Mouse (Mus musculus): Measurements from ENCODE around the gene Nutf2-ps1.
A peak's percentile ranks its signal among the peaks of the same experiment; 100 is the strongest.

DNA sequence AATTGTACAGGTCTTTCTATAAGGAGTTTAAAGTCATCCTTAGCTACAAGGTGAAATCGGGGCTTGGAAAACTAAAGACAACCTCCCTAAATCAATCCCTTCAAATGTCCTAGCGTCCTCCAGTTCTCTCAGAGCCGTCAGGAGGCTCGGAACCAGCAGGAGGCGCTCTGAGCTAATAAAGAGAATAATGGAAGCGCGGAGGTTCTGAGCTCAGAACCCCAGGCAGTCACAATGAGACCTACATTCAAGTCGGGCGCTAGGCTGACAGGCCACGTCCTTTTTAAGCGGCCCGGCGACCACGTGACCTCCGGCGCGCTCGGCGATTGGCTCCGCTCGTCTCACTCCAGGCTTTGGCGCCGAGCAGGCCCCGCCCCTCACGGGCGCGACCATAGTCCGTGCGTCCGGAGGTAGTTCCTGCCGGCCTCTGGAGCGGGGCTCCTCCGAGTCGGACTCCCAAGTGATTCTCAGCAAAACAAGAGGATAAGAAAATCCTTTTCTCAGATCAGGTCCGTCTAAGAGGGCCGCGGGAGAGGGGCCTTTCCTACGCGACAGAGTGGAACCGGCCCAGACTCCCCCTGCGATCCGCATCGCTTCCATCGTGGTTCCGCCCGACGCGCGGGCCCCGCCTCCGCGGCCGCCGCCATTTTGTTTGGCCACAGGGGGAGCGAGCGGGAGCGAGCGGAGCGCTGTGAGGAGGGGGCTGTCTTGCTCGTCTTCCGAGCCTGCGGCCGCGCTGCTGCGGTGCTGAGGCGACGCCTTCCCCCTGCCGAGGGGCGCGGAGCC is 11.1 kb upstream of the Nutf2-ps1 start, which contains the start of gene Smc3:
- TF ChIP-seq CTCF (IDR thresholded peaks at IDR 0.05; ENCODE audit: control insufficient read depth, insufficient read depth, insufficient replicate concordance, low read depth, low read length) (peak; percentile 62; the same call in 1 of the 2 replicates), POLR2A (IDR thresholded peaks at IDR 0.05; ENCODE audit: control insufficient read depth, low read depth, low read length) (peak; percentile 93)

Measured in testis, adult 2 months (tissue).